Mouse (Mus musculus) thymus, adult 2 months (tissue): ENCODE data around the gene Hdx. TPM values are rescaled to one million over a fixed set of nuclear protein-coding genes. Genes with fewer than 3 reads are reported as not detected.

Experiments used
- DNase-seq: peaks from one replicate; pipeline ENCODE4 v3.0.0; 2021
- H3K27ac ChIP-seq: fragments of 200-500 bp; 2 replicates; pipeline ENCODE4 v1.5.1; 2012; ENCODE audit warnings: low read length, control low read depth; ENCODE audit not compliant: control insufficient read depth, insufficient read depth
- H3K27me3 ChIP-seq: fragments of 200-500 bp; 2 replicates; pipeline ENCODE4 v1.6.1; 2012; ENCODE audit warnings: mild to moderate bottlenecking, low read length, moderate library complexity, mixed read lengths; ENCODE audit not compliant: control insufficient read depth, insufficient read depth
- H3K36me3 ChIP-seq: fragments of 200-500 bp; 2 replicates; pipeline ENCODE4 v1.6.1; 2012; ENCODE audit warnings: mild to moderate bottlenecking, low read length, moderate library complexity; ENCODE audit not compliant: control insufficient read depth, insufficient read depth
- H3K4me1 ChIP-seq: fragments of 200-500 bp; replicated peaks from 2 replicates; pipeline ENCODE4 v1.6.1; 2012; ENCODE audit warnings: low read length; ENCODE audit not compliant: control insufficient read depth, insufficient read depth
- H3K4me3 ChIP-seq: fragments of 200-500 bp; 2 replicates; pipeline ENCODE4 v1.5.1; 2012; ENCODE audit warnings: mild to moderate bottlenecking, low read length, control low read depth, moderate library complexity; ENCODE audit not compliant: control insufficient read depth, insufficient read depth
- CTCF ChIP-seq: fragments of 200-500 bp; IDR thresholded peaks from 2 replicates; pipeline ENCODE4 v1.5.1; 2012; ENCODE audit warnings: mild to moderate bottlenecking, control low read depth, low read length, moderate library complexity, borderline replicate concordance; ENCODE audit not compliant: control insufficient read depth, poor library complexity, insufficient read depth; ENCODE audit errors: extremely low read depth
- POLR2A ChIP-seq: fragments of 200-500 bp; IDR thresholded peaks from 2 replicates; pipeline ENCODE4 v1.6.1; 2012; ENCODE audit warnings: mild to moderate bottlenecking, low read length, control low read depth, moderate library complexity; ENCODE audit not compliant: control insufficient read depth, poor library complexity, insufficient read depth; ENCODE audit errors: extremely low read depth
- WGBS: fragments of 180-500 bp; shearing (Covaris S2); methylation state at CpG from one replicate; pipeline ENCODE4 v1.1.7; 2018; 5-methylcytosine and 5-hydroxymethylcytosine counted together
- polyA plus RNA-seq: library from polyadenylated mRNA; depleted of rRNA; stranded (reverse); fragments of >200 nt; gene quantifications from 2 replicates; pipeline ENCODE4 v1.2.3, GENCODE M21; 2012; rRNA removed

Gene Hdx
- 0.04 and 0.13 TPM in 2 replicates for polyA plus RNA-seq

- no peaks in the 10 kb centered on the region for H3K4me1 ChIP-seq
- 2% methylated on average over 26 of the region's 26 CpGs for WGBS
- no peak for TF ChIP-seq CTCF
- no peak for TF ChIP-seq POLR2A
- DNase-seq: no peak
- H3K27ac ChIP-seq: no peak within 1 kb of the TSS
- no peaks in the 10 kb centered on the region for H3K36me3 ChIP-seq
- H3K27me3 ChIP-seq: no peaks in the 10 kb centered on the region
- H3K4me3 ChIP-seq: no peak within 1 kb of the TSS
Measured at GRCm38 (mm10) chrX:111696356-111697282, at the start of gene Hdx. Gene Hdx, minus strand, starts transcription at chrX:111697079.

DNA sequence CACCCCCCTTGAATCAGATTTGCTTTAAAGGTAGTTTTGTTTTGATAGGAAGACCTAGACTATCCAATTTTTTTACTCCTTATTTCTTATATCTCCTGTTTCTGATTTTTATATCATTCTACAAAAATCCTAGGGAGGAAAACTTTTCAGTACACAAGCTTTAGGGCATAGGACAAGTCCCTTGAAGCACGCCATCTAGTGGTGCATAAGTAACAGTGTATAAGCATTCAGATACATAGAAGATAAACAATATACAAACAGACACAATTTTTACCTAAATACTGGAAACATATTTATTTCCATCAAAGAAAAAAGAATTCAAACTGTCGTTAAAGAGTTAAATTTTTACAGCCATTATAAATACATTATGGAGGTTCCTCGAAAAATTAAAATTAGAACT is 11.2 kb downstream of the Hdx start:
- 75% methylated on average over 3 of the region's 3 CpGs for WGBS
- Histone ChIP-seq H3K27ac (no peak overlapping the region), H3K4me1 (no peaks in the 10 kb centered on the region)

DNA sequence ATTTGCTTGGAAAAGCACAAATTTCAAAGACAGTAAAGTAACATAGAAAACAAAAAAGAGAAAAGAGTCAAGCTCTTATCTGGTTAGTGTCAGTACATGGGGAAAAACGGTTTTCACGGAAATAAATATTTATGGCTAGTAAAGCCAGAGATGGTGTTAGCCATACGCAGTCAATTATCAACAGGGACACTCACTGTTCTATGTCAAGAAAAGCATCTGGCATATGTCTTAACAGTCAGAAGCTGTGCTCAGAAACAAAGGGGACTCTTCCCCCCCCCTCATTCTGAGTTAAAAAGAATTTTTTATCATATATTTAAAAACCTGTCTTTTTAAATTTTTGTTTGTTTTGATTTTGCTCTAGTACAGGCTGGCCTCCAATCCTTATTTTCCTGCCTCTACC is 25.2 kb downstream of the Hdx start:
- 94% methylated on average over 3 of the region's 3 CpGs for WGBS
- Histone ChIP-seq H3K27ac (no peak overlapping the region), H3K4me1 (no peaks in the 10 kb centered on the region), H3K27me3 (no peaks in the 10 kb centered on the region), H3K36me3 (no peaks in the 10 kb centered on the region), H3K4me3 (no peak overlapping the region)
- no peak for TF ChIP-seq POLR2A
- TF ChIP-seq CTCF: no peak
- DNase-seq: no peak

More for the DNA sequence above, 11.2 kb downstream of the Hdx start:
- no peak for DNase-seq
- no peaks in the 10 kb centered on the region for H3K27me3 ChIP-seq
- no peaks in the 10 kb centered on the region for H3K36me3 ChIP-seq
- TF ChIP-seq POLR2A (no peak), CTCF (no peak)
- no peak overlapping the region for H3K4me3 ChIP-seq

- Histone ChIP-seq H3K27me3 (no peaks in the 10 kb centered on the region), H3K27ac (no peak overlapping the region), H3K4me3 (no peak overlapping the region), H3K36me3 (no peaks in the 10 kb centered on the region), H3K4me1 (no peaks in the 10 kb centered on the region)
- TF ChIP-seq CTCF: no peak
- no peak for TF ChIP-seq POLR2A
- WGBS: 63% methylated on average over 5 of the region's 5 CpGs
- no peak for DNase-seq
Measured at GRCm38 (mm10) chrX:111660381-111660780, 36.5 kb downstream of the Hdx start.

- no peaks in the 10 kb centered on the region for H3K27me3 ChIP-seq
- no peaks in the 10 kb centered on the region for H3K4me1 ChIP-seq
- H3K4me3 ChIP-seq: no peak overlapping the region
- H3K36me3 ChIP-seq: no peaks in the 10 kb centered on the region
- H3K27ac ChIP-seq: no peak overlapping the region
- TF ChIP-seq POLR2A (no peak), CTCF (no peak)
- DNase-seq: no peak
- WGBS: 91% methylated on average over 4 of the region's 4 CpGs
Measured at GRCm38 (mm10) chrX:111658671-111659070, 38.2 kb downstream of the Hdx start.

- no peaks in the 10 kb centered on the region for H3K27me3 ChIP-seq
- no peaks in the 10 kb centered on the region for H3K4me1 ChIP-seq
- no peaks in the 10 kb centered on the region for H3K36me3 ChIP-seq
- H3K27ac ChIP-seq: no peak overlapping the region
- no peak overlapping the region for H3K4me3 ChIP-seq
- WGBS: 94% methylated on average over 4 of the region's 4 CpGs
- TF ChIP-seq POLR2A (no peak), CTCF (no peak)
- DNase-seq: no peak
Measured at GRCm38 (mm10) chrX:111644945-111645344, 51.9 kb downstream of the Hdx start.
